Mouse (Mus musculus) thymus, adult 2 months (tissue): ENCODE results near the gene Fen1. TPM values are rescaled to one million over a fixed set of nuclear protein-coding genes. Genes with fewer than 3 reads are reported as not detected.

Experiments
- DNase-seq: peaks from one replicate; pipeline ENCODE4 v3.0.0; 2021
- H3K27ac ChIP-seq: fragments of 200-500 bp; 2 replicates; pipeline ENCODE4 v1.5.1; 2012; ENCODE audit warnings: low read length, control low read depth; ENCODE audit not compliant: control insufficient read depth, insufficient read depth
- H3K27me3 ChIP-seq: fragments of 200-500 bp; 2 replicates; pipeline ENCODE4 v1.6.1; 2012; ENCODE audit warnings: mild to moderate bottlenecking, low read length, moderate library complexity, mixed read lengths; ENCODE audit not compliant: control insufficient read depth, insufficient read depth
- H3K36me3 ChIP-seq: fragments of 200-500 bp; 2 replicates; pipeline ENCODE4 v1.6.1; 2012; ENCODE audit warnings: mild to moderate bottlenecking, low read length, moderate library complexity; ENCODE audit not compliant: control insufficient read depth, insufficient read depth
- H3K4me1 ChIP-seq: fragments of 200-500 bp; replicated peaks from 2 replicates; pipeline ENCODE4 v1.6.1; 2012; ENCODE audit warnings: low read length; ENCODE audit not compliant: control insufficient read depth, insufficient read depth
- H3K4me3 ChIP-seq: fragments of 200-500 bp; 2 replicates; pipeline ENCODE4 v1.5.1; 2012; ENCODE audit warnings: mild to moderate bottlenecking, low read length, control low read depth, moderate library complexity; ENCODE audit not compliant: control insufficient read depth, insufficient read depth
- CTCF ChIP-seq: fragments of 200-500 bp; IDR thresholded peaks from 2 replicates; pipeline ENCODE4 v1.5.1; 2012; ENCODE audit warnings: mild to moderate bottlenecking, control low read depth, low read length, moderate library complexity, borderline replicate concordance; ENCODE audit not compliant: control insufficient read depth, poor library complexity, insufficient read depth; ENCODE audit errors: extremely low read depth
- POLR2A ChIP-seq: fragments of 200-500 bp; IDR thresholded peaks from 2 replicates; pipeline ENCODE4 v1.6.1; 2012; ENCODE audit warnings: mild to moderate bottlenecking, low read length, control low read depth, moderate library complexity; ENCODE audit not compliant: control insufficient read depth, poor library complexity, insufficient read depth; ENCODE audit errors: extremely low read depth
- WGBS: fragments of 180-500 bp; shearing (Covaris S2); methylation state at CpG from one replicate; pipeline ENCODE4 v1.1.7; 2018; 5-methylcytosine and 5-hydroxymethylcytosine counted together
- polyA plus RNA-seq: library from polyadenylated mRNA; depleted of rRNA; stranded (reverse); fragments of >200 nt; gene quantifications from 2 replicates; pipeline ENCODE4 v1.2.3, GENCODE M21; 2012

The Fen1 gene
- polyA plus RNA-seq, 1 experiment = 43.8 TPM

- no peak overlapping the region for H3K27ac ChIP-seq
- 97% methylated on average over 8 of the region's 8 CpGs for WGBS
- H3K4me1 ChIP-seq = no peaks in the 10 kb centered on the region; the same call in 1 of the 2 replicates
- H3K4me3 ChIP-seq = no peak overlapping the region
- no peaks in the 10 kb centered on the region for H3K27me3 ChIP-seq
- TF ChIP-seq CTCF = no peak
- TF ChIP-seq POLR2A = no peak
- DNase-seq = no peak
- H3K36me3 ChIP-seq = peaks cover 19% of the 10 kb centered on the region
These were observed 14.0 kb downstream of the Fen1 start for GRCm38 (mm10) chr19:10189940-10190339.

DNA sequence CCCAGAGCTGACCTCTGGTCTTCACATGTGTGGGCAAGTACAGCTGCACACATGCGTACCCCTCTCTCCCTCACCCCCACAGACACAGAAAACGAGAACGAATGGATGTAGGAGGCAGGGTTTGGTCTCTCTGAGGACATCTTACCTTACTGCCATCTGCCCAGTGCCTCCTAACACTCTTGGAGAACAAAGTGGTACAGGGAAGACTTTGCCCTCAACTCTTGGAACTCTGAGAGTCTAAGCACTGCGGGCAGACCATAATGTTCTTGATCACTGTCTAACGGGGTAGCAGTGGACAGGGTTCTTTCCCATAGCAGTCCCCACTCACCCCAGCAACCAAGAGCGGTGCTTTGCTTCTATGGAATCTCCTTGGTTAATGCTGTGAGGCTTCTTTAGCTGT, 14.9 kb downstream of the Fen1 start:
- WGBS = 97% methylated on average over 6 of the region's 6 CpGs

DNA sequence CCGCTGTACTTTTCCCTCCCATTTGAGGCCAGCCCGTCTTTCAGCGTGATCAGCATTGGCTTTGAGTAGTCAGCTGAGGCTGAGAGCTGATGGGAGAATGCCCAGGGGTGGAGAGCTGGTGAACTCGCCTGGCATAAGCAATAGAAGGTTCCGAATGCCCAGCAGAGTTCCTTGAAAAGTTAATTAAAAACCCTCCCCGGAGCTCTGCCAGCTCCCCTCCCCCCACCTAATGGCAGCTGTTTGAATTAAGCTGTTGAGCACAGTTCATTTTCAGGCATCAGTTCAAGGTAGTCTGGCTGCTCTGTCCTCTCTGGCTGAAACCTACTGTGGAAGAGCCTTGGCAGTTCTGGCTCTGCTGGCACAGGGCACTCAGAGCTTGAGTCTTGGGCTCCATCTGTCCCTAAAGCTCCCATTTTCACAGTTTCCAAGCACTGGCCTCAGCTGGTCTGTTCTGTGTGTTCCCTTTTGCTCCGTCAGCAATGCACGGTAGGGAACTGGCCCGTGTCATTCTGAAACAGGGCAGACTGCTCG, 15.6 kb downstream of the Fen1 start:
- no peak for DNase-seq
- Histone ChIP-seq H3K4me1 (peaks cover 11% of the 10 kb centered on the region), H3K4me3 (no peak overlapping the region), H3K36me3 (peaks cover 11% of the 10 kb centered on the region), H3K27ac (no peak overlapping the region), H3K27me3 (no peaks in the 10 kb centered on the region)
- 97% methylated on average over 10 of the region's 10 CpGs for WGBS
- TF ChIP-seq CTCF (no peak), POLR2A (no peak)

More for the DNA sequence above, 14.9 kb downstream of the Fen1 start:
- no peak for DNase-seq
- Histone ChIP-seq H3K4me1 (peaks cover 5% of the 10 kb centered on the region), H3K27me3 (no peaks in the 10 kb centered on the region), H3K4me3 (no peak overlapping the region), H3K36me3 (peaks cover 11% of the 10 kb centered on the region), H3K27ac (no peak overlapping the region)
- TF ChIP-seq POLR2A (no peak), CTCF (no peak)

DNA sequence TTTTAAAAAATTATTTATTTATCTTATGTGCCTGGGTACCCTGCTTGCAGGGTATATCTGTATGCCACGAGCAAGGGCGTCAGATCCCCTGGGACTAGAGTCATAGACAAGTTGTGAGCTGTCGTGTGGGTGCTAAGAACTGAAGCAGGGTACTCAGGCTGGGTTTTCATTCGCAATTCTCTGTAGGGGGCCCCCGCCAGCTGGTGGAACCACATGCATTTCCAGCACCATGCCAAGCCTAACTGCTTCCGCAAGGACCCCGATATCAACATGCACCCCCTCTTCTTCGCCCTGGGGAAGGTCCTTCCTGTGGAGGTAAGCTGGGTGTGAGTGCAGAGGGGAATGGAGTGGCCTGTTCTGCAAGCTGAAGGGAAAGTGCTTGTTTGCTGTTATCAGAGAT, 17.4 kb downstream of the Fen1 start:
- TF ChIP-seq POLR2A (no peak), CTCF (no peak)
- 97% methylated on average over 8 of the region's 8 CpGs for whole genome bisulfite sequencing
- peaks cover 6% of the 10 kb centered on the region for H3K36me3 ChIP-seq

GRCm38 (mm10) chr19:10185876-10186275, 18.1 kb downstream of the Fen1 start:
- DNase-seq = no peak
- 97% methylated on average over 3 of the region's 3 CpGs for WGBS
- Histone ChIP-seq H3K27ac (no peak overlapping the region), H3K27me3 (no peaks in the 10 kb centered on the region), H3K36me3 (0 out of 2 replicates have a peak, but pooled peaks cover 4% of the 10 kb centered on the region), H3K4me3 (no peak overlapping the region), H3K4me1 (peaks cover 11% of the 10 kb centered on the region)
- TF ChIP-seq CTCF (no peak), POLR2A (no peak)

More for the DNA sequence above, 17.4 kb downstream of the Fen1 start:
- Histone ChIP-seq H3K4me1 (peaks cover 11% of the 10 kb centered on the region), H3K27me3 (no peaks in the 10 kb centered on the region), H3K4me3 (no peak overlapping the region), H3K27ac (no peak overlapping the region)
- DNase-seq = no peak

- H3K36me3 ChIP-seq = 0 out of 2 replicates have a peak, but pooled peaks cover 3% of the 10 kb centered on the region
- no peak for DNase-seq
- H3K27me3 ChIP-seq = no peaks in the 10 kb centered on the region
- no peak overlapping the region for H3K27ac ChIP-seq
- peaks cover 11% of the 10 kb centered on the region for H3K4me1 ChIP-seq
- WGBS = 75% methylated on average over 12 of the region's 12 CpGs
- no peak overlapping the region for H3K4me3 ChIP-seq
- no peak for TF ChIP-seq POLR2A
- TF ChIP-seq CTCF = no peak
These were observed 19.9 kb downstream of the Fen1 start for GRCm38 (mm10) chr19:10184096-10184495.

DNA sequence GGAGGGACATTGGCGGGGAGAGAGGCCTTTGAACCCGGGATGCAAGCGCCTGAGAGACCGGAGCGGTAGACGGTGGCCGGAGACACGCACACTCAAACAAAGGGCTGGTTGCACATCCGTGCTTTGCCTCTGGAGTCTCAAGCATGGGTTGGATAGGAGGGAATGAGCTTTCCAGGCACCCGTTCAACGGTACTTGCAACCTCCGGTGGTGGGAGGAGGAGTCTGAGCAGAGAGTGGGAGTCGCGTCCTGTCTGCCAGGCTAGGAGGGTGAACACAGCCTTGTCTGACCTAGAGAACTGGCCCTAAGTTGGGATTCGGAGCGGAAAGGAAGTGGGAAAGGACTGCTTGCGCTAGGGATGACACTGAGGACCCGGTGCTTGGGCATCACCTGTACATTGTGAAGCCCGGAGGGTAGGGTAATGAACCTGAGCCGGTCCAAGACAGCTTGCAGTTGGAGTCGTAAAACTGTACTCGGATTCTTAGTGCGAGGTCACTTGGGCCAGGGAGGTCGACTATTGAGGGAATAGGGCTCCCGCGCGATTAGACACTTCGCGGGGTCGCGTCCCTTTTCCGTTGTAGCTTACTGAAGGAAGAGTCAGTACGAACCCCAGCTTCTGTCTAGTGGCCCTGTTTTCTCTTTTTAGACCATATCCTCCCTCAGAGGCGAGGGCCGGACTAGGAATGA, 20.5 kb downstream of the Fen1 start:
- WGBS = 4% methylated on average over 35 of the region's 35 CpGs
- Histone ChIP-seq H3K36me3 (no peaks in the 10 kb centered on the region), H3K27me3 (no peaks in the 10 kb centered on the region), H3K4me1 (peaks cover 11% of the 10 kb centered on the region), H3K27ac (no peak overlapping the region), H3K4me3 (peak overlapping the region; percentile 86)
- DNase-seq = peak; percentile 50
- TF ChIP-seq CTCF = no peak
- TF ChIP-seq POLR2A = no peak
